Mouse (Mus musculus) spleen, adult 2 months (tissue): ENCODE data around the gene Prm2. TPM values are rescaled to one million over a fixed set of nuclear protein-coding genes. Genes with fewer than 3 reads are reported as not detected.

Source experiments
- DNase-seq, 2 experiments: peaks; one replicate each; pipeline versions ENCODE4 v3.0.0 to v3.0.0-alpha.2; 2012 to 2021; ENCODE audit warnings: low spot score in 2 of 2, low read depth in 1 of 2
- H3K27ac ChIP-seq: fragments of 200-500 bp; 2 replicates; pipeline ENCODE4 v1.5.1; 2012; ENCODE audit warnings: low read length, inconsistent platforms; ENCODE audit not compliant: insufficient read depth
- H3K27me3 ChIP-seq: fragments of 200-500 bp; 2 replicates; pipeline ENCODE4 v1.6.1; 2012; ENCODE audit warnings: mild to moderate bottlenecking, moderate library complexity, low read length, inconsistent platforms; ENCODE audit not compliant: control insufficient read depth, insufficient read depth
- H3K36me3 ChIP-seq: fragments of 200-500 bp; 2 replicates; pipeline ENCODE4 v1.6.1; 2012; ENCODE audit warnings: mild to moderate bottlenecking, low read length, inconsistent platforms; ENCODE audit not compliant: control insufficient read depth, insufficient read depth
- H3K4me1 ChIP-seq: fragments of 200-500 bp; 2 replicates; pipeline ENCODE4 v1.6.1; 2011; ENCODE audit warnings: inconsistent platforms; ENCODE audit not compliant: control insufficient read depth, insufficient read depth, insufficient read length
- H3K4me3 ChIP-seq: fragments of 200-500 bp; 2 replicates; pipeline ENCODE4 v1.5.1; 2011; ENCODE audit warnings: mild to moderate bottlenecking, inconsistent platforms; ENCODE audit not compliant: insufficient read depth, insufficient read length; ENCODE audit errors: extremely low read depth
- CTCF ChIP-seq: fragments of 200-500 bp; IDR thresholded peaks from 2 replicates; pipeline ENCODE4 v1.5.1; 2011; ENCODE audit warnings: mild to moderate bottlenecking, inconsistent platforms; ENCODE audit not compliant: insufficient read depth, insufficient read length, insufficient replicate concordance; ENCODE audit errors: extremely low read depth
- POLR2A ChIP-seq: fragments of 200-500 bp; IDR thresholded peaks from 2 replicates; pipeline ENCODE4 v1.6.1; 2011; ENCODE audit warnings: low read depth, low read length, inconsistent platforms
- WGBS: fragments of 180-500 bp; shearing (Covaris S2); methylation state at CpG from one replicate; pipeline ENCODE4 v1.1.7; 2018; 5-methylcytosine and 5-hydroxymethylcytosine counted together
- polyA plus RNA-seq: library from polyadenylated mRNA; depleted of rRNA; stranded (reverse); fragments of >200 nt; gene quantifications from 2 replicates; pipeline ENCODE4 v1.2.3, GENCODE M21; 2012; rRNA removed

Prm2 gene
- polyA plus RNA-seq: not detected in 2 replicates

DNA sequence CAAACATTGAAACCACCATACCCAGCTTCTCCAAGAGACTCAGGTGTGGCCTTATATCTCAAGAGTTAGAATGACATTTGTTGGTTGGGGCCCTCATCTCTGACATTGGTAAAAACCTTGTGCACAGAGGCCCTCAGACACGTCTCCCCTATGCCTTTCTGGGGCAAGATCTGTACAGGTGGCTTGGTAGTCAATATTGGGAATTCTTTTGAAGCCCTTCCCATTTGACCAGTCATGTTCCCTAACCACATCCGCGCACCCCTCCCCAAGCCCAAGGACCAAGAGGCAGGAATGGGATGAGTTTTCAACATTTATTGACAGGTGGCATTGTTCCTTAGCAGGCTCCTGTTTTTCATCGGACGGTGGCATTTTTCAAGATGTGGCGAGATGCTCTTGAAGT lies at the start of gene Prm2:
Gene Prm2, minus strand, starts transcription at position 101 of the 400 bp plus-strand sequence.
- no peak within 1 kb of the TSS for H3K4me3 ChIP-seq
- 90% methylated on average over 6 of the region's 6 CpGs for WGBS
- no peaks in the 10 kb centered on the region for H3K27me3 ChIP-seq
- TF ChIP-seq CTCF (no peak), POLR2A (no peak)
- H3K4me1 ChIP-seq: no peaks in the 10 kb centered on the region
- no peak for DNase-seq
- H3K36me3 ChIP-seq: no peaks in the 10 kb centered on the region
- H3K27ac ChIP-seq: no peak within 1 kb of the TSS

DNA sequence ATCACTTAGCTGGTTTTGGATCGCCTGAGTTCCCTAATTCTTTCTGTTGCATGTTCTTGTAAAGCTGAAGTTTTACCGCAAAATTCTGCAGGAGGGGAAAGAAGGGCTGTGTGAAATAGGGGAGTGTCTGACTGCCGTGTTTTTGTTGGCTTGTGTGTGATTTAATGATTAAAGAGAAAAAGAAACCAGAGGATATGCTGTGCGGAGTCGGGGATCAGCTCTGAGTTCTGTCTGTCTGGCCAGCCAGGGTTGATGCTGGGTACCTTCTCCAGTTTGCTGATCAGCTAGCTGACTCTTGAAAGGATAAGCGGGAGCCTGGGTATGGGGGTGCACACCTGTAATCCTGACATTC lies 48.4 kb upstream of the Prm2 start:
- H3K27me3 ChIP-seq: no peaks in the 10 kb centered on the region
- peaks cover 22% of the 10 kb centered on the region; the same call in 1 of the 2 replicates for H3K4me1 ChIP-seq
- H3K4me3 ChIP-seq: peak overlapping the region; percentile 15; the same call in 1 of the 2 replicates
- no peak for TF ChIP-seq CTCF
- TF ChIP-seq POLR2A: no peak
- DNase-seq: no peak
- 8% methylated on average over 6 of the region's 6 CpGs for WGBS
- H3K36me3 ChIP-seq: no peaks in the 10 kb centered on the region
- peak overlapping the region; percentile 75 for H3K27ac ChIP-seq

DNA sequence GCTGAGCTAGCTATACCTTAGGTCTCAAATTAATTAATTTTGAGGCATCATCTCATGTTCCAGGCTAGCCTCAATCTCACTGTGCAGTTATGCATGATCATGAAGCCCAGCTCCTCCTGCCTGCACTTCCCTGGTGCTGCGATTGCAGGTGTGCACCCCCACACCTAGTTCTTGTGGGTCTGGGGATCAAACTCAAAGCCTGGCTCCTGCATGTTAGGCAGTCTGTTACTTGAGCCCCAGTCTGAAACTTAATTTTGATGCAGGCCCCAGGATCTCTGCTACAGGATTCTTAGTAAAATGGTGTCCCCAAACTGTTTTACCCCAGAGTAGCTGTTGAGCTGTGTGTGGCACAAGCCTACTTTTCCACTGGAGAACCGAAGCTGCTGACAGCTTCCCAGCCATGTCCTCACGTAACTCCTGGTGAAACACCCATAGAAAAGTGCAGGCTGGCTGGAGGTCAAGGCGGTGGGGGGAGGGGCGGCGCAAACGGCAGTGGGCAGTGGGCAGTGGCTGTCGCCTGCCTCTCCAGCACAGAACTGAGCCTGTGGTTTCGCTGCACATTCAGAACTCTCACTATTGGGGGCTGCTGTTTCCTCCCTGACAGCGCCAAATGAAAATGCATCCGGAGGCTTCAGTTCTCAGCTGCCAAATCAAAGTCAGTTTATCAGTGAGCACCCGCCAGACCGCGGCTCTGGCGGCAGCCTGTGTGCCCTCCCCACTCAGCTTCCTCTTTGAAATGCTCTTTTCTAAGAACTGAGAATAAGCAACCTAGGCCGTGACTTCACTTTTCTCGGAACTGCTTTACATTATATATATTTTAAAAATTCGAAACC lies 47.8 kb upstream of the Prm2 start:
- no peak for TF ChIP-seq POLR2A
- TF ChIP-seq CTCF: no peak
- Histone ChIP-seq H3K27ac (peak overlapping the region; percentile 78), H3K4me1 (peaks cover 22% of the 10 kb centered on the region; the same call in 1 of the 2 replicates), H3K4me3 (peak overlapping the region; percentile 51), H3K27me3 (no peaks in the 10 kb centered on the region), H3K36me3 (no peaks in the 10 kb centered on the region)
- WGBS: 3% methylated on average over 18 of the region's 18 CpGs
- peak; percentile 49 to 62 for DNase-seq

DNA sequence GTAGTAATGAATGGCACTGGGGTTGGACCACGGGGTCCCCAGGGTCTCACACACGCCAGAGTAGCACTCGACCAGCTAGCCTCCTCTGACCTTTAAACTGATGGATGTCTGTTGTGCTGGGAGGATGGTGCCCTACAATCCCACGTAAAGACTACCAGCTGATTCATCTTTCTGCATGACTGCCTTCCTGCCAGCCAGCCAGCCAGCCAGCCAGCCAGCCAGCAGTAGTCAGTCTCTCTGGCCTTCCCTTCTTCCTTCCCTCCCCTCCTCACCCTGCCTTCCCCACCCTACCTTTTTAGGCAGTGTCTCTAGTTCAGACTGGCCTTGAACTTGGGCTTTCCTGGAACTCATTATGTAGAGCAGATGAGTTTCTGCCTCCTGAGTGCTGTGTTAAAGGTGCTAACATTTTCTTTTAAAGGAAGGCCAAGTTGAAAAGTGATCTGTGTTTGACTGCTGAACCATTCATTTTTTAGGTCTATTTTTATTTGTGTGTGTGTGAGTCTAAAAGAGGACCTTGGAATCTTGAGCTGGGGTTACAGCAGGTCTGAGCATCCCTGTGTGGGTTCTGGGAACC lies 46.4 kb upstream of the Prm2 start:
- Histone ChIP-seq H3K36me3 (no peaks in the 10 kb centered on the region), H3K27ac (no peak overlapping the region), H3K27me3 (no peaks in the 10 kb centered on the region), H3K4me1 (peaks cover 28% of the 10 kb centered on the region; the same call in 1 of the 2 replicates), H3K4me3 (no peak overlapping the region)
- 47% methylated on average over 4 of the region's 4 CpGs for WGBS
- TF ChIP-seq POLR2A (no peak), CTCF (no peak)
- DNase-seq: no peak

DNA sequence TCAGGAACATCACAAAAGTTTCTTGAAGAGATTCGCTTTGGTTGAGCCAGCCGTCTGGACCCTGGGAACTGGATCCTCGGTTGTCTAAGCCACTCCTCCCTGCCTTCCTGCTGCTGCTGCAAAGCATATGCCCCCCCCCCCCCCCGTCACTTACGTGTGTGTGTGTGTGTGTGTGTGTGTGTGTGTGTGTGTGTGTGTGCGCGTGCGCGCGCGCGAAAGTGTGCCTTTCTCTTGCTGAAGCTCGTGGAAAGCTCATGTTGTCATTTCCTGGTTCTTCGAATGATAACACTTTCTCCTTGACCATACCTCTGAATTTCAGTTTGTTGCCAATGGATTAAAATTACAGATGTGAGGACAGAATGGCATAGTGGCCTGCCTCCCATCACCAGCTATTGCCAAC lies 44.1 kb upstream of the Prm2 start:
- H3K27me3 ChIP-seq: no peaks in the 10 kb centered on the region
- 90% methylated on average over 13 of the region's 14 CpGs for WGBS
- no peak overlapping the region for H3K27ac ChIP-seq
- TF ChIP-seq CTCF (no peak), POLR2A (no peak)
- peaks cover 28% of the 10 kb centered on the region; the same call in 1 of the 2 replicates for H3K4me1 ChIP-seq
- H3K4me3 ChIP-seq: no peak overlapping the region
- H3K36me3 ChIP-seq: no peaks in the 10 kb centered on the region
- DNase-seq: no peak

DNA sequence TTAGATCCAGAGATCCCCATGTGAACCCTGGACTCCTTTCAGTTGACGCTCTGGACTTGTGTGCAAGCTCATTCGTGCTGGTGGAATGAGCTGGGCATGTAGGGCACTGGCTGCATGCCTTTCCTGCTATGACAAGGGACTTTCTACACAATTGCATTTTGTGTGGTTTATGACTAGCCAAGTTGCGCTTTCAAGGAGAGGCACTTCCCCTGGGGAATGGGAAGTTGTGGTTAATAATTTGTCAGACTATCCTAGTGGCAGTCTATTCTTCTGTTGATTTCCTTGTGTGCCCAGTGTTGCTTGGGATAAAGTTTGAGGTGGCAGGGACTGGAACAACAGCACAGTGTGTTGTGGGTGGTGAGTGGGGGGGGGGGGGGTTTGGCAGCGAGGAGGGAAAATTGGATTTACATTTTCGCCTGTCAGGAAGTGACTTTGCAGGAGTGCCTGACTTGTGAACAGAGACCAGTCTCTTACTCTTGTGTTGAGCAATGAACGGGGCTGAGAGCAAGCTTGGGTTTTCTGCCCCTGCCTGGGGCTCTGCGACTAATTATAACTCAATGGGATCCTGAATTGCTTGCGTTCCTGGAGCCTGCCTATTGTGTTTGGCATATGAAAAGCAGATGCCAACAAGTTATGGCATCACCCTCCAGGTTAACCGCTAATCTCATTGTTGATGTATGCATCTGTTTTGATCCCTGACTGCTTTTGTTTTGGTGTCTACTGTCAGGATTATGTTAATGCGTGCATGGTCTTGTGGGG lies 42.7 kb upstream of the Prm2 start:
- Histone ChIP-seq H3K4me3 (no peak overlapping the region), H3K4me1 (peaks cover 20% of the 10 kb centered on the region; the same call in 1 of the 2 replicates), H3K36me3 (no peaks in the 10 kb centered on the region), H3K27me3 (no peaks in the 10 kb centered on the region), H3K27ac (no peak overlapping the region)
- no peak for DNase-seq
- TF ChIP-seq CTCF (no peak), POLR2A (no peak)
- 54% methylated on average over 10 of the region's 10 CpGs for WGBS
